Mouse (Mus musculus) common myeloid progenitor, adult 5-6 weeks (primary cell): ENCODE results near the gene Itga5. TPM values are rescaled to one million over a fixed set of nuclear protein-coding genes. Genes with fewer than 3 reads are reported as not detected.

Experiments
- ATAC-seq: replicated peaks from 2 replicates; pipeline ENCODE4 v1.8.0; 2016; ENCODE audit warnings: low read depth, mild to moderate bottlenecking, moderate TSS enrichment, inconsistent platforms; ENCODE audit not compliant: poor library complexity, severe bottlenecking
- total RNA-seq: library from RNA; stranded (forward); fragments of 200-1000, 187-1606 nt; gene quantifications from 2 replicates; pipeline ENCODE4 v1.2.3, GENCODE M21; 2017

Itga5 gene
- total RNA-seq, 1 experiment from 2014 or later: 13.4 TPM

- peak; percentile 17; the same call in 1 of the 2 replicates for ATAC-seq
These were observed 51.5 kb downstream of the Itga5 start for GRCm38 (mm10) chr15:103315011-103315502.

- no peak for ATAC-seq
These were observed 52.4 kb downstream of the Itga5 start for GRCm38 (mm10) chr15:103314181-103314580.

DNA sequence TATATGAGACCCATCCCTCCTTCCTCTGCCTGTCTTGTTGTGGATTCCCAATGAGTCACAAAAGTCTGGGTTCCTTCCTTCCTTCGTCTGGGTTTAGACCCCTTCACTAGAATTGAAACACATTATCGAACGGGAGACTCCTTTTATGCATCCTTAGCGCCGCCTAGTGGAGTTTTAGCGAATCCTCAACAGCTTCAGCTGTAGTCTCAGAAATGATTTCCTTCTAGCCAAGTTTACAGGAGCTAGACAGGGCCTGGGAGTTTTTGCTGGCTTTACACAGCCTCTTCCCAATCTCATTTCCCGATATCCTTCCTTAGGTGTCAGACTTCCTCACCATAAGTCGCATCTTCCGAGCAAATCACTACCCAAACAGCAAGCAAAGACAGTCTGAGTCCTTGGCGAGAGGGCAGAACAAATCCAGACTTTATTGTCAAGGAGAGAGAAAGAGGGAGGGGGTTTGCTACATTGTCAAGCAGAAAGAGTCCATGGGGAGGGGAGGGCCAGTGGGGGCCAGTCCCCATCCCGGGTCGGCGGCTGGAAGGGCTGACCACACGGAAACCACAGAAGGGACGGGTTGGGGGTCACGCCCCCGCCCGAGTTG lies 53.0 kb downstream of the Itga5 start:
- ATAC-seq: peak; percentile 34

GRCm38 (mm10) chr15:103310365-103310910 lies 56.1 kb downstream of the Itga5 start, which contains the start of gene Gpr84:
Gpr84 (minus strand) TSS chr15:103310612.
- peak; percentile 33 for ATAC-seq

GRCm38 (mm10) chr15:103308876-103309580 lies 57.5 kb downstream of the Itga5 start:
- no peak for ATAC-seq

- peak; percentile 17; the same call in 1 of the 2 replicates for ATAC-seq
These were observed 58.3 kb downstream of the Itga5 start for GRCm38 (mm10) chr15:103308056-103308875.

GRCm38 (mm10) chr15:103307125-103307524 lies 59.4 kb downstream of the Itga5 start:
- ATAC-seq: peak; percentile 59

DNA sequence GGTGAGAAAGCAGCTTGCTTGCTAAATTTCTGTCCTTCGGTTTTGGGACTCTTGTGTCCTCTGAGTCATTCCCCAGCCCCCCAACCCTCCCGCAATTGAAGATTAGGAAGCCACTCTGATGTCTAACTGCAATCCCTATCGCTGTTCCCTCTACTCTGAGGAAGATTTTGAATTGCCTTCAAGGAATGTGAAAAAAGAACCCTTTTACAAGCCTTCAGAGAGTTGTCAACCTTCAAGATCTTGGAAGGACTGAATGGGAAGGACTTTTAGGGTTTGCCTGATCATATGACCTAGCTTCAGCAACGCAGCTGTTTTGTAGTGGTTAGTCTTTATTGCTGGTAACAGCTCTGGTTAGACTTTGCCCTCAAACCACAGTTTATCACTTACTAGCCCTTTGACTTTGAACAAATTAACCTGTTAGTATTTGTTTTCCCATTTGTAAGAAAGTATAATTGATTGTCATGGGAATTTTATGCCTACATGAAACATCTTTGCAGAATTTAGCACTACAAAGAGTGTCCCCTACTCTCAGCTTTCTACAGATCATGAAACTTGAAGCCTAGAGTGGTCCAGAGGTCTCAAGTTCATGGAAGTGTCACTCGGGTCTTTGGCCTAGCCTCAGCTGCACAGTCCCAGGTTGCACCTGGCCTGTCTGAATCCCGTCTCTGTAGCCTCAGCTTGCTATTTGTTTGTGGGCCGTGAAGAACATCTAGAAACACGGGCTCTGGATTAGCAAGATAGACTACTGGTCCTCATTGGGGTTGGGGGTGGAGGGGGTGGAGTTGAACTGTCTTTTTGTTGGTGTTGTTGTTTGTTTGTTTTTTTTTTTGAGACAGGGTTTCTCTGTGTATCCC lies 60.5 kb downstream of the Itga5 start:
- ATAC-seq: no peak

DNA sequence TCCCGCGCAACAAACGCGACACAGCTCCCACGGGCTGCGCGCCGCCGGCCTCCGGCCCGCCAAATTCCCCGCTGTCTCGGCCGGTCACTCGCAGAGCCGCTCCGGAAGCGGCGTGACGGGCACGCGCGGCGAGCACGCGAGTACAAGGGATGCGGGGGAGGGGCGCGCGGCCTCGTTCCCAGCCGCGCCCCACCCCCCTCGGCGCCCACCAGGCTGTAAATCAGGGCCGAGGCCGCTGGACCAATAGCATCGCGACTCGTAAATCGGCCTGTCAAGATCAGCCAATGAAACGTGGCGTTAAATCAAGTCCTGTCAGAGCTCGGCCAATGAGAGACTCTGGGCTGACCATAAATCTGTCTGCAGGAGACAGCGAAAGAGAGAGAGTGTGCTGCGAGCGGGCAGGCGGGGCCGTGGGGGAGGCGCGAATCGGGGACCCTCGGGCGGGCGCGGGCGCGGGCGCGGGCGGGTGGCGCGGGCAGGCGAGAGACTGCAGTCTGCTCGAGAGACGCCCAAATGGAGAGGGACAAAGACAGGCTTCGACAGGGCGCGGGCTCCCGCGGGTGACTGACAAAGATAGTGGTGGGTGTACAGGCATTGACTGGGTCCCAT lies 61.4 kb downstream of the Itga5 start:
- peak; percentile 81 for ATAC-seq

GRCm38 (mm10) chr15:103304616-103304969 lies 62.0 kb downstream of the Itga5 start:
- no peak for ATAC-seq

DNA sequence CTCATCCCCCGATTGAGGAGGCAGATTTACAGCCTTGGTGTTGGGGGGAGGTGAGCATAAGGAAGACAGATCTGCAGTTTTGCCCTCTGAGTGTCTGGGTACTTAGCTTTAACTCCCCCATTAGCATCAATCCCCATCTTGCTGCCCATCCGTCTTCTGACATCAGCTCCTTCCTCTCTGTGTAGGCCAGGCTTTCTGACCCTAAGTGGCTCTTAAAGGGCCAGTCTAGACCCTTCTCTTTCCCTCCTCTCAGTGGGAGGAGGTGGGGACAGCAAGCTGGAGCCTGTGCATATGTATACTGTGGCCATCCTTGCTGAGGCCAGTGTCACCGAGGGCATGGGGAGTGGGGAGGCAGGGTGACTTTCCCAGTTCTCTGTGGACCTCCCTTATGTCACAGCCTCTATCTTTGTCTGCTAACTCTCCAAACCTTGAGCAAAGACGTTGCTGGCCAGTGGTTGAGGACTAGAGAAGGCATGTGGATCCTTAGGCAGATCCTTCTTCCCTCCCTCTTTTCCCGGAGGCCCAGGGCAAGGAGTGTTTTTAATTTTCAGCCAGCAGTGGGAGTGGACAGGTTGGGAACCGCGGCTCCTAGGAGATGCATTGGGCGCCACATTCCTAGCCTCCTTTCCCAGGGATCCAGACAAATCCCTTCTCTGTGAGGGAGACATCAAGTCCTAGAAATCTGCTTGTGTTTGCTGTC lies 62.5 kb downstream of the Itga5 start:
- no peak for ATAC-seq

DNA sequence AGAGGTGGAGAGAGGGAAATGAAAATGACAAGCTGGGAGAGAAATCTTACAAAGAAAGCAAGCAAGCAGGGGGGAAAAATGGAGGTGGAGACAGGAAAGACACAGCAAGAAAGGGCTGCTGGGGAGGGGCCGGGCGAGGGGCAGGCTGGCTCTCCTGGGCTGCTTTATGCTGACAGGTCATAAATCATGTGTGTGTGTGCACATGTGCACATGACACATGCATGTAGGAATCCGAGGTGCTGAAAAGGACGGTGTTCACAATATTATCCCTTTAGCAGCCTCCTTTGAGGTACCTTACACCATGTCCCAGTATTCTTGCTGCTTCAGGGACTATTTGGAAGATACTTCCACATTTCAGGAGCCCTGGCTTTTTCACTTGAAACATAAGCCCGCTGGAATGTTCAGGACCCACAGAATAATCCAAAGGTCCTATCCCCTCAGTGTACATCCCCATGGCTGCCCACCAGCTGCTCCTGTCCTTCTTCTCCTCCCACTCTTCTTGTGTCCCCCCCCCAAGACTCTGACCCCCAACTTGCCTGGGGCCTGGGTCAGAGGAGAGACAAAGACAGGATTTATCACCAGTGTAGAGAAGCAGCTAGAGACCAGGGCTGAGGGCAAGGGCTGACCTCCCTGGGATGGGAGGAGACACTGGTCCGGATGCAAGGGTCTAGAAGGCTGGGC lies 64.1 kb downstream of the Itga5 start:
- no peak for ATAC-seq

GRCm38 (mm10) chr15:103301547-103302340 lies 64.8 kb downstream of the Itga5 start:
- no peak for ATAC-seq

DNA sequence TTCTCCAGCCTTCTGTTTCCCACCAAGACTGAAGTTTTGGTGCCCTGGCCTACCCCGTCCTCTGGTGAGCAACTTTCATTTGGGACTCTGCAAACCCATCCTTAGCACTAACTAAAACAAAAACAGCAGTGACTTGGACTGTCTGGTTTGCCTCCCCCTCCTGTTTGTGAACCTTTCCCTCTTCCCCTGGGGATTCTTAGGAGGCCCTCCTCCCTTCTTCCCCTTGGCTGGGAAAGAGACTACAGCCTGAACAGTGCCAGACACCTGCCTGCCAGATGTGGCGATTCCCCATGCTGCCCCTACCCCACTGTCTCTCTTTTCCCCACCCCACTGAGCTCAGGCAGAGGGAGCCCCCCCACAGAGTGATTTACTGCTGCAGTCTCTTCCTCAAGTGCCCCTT lies 65.5 kb downstream of the Itga5 start:
- ATAC-seq: no peak

- ATAC-seq: no peak
These were observed 66.0 kb downstream of the Itga5 start for GRCm38 (mm10) chr15:103300560-103300959.

GRCm38 (mm10) chr15:103300067-103300471 lies 66.5 kb downstream of the Itga5 start:
- ATAC-seq: no peak

- ATAC-seq: no peak
These were observed 66.9 kb downstream of the Itga5 start for GRCm38 (mm10) chr15:103299644-103300043.
